Mouse (Mus musculus) spleen, adult 2 months (tissue): Measurements from ENCODE around the gene Uck1.

Experiments used
- CTCF ChIP-seq: fragments of 200-500 bp; IDR thresholded peaks from 2 replicates; pipeline ENCODE4 v1.5.1; 2011; ENCODE audit warnings: mild to moderate bottlenecking, inconsistent platforms; ENCODE audit not compliant: insufficient read depth, insufficient read length, insufficient replicate concordance; ENCODE audit errors: extremely low read depth
- POLR2A ChIP-seq: fragments of 200-500 bp; IDR thresholded peaks from 2 replicates; pipeline ENCODE4 v1.6.1; 2011; ENCODE audit warnings: low read depth, low read length, inconsistent platforms

- no peak for TF ChIP-seq CTCF
- TF ChIP-seq POLR2A, result no peak
These were observed 15.9 kb upstream of the Uck1 start for GRCm38 (mm10) chr2:32275823-32276222.
